Mouse (Mus musculus): ENCODE data around the gene Lrrc19. TPM values are rescaled to one million over a fixed set of nuclear protein-coding genes. Genes with fewer than 3 reads are reported as not detected.
A peak's percentile ranks its signal among the peaks of the same experiment; 100 is the strongest.

Lrrc19 gene
- polyA plus RNA-seq, 1 experiment, result not detected

DNA sequence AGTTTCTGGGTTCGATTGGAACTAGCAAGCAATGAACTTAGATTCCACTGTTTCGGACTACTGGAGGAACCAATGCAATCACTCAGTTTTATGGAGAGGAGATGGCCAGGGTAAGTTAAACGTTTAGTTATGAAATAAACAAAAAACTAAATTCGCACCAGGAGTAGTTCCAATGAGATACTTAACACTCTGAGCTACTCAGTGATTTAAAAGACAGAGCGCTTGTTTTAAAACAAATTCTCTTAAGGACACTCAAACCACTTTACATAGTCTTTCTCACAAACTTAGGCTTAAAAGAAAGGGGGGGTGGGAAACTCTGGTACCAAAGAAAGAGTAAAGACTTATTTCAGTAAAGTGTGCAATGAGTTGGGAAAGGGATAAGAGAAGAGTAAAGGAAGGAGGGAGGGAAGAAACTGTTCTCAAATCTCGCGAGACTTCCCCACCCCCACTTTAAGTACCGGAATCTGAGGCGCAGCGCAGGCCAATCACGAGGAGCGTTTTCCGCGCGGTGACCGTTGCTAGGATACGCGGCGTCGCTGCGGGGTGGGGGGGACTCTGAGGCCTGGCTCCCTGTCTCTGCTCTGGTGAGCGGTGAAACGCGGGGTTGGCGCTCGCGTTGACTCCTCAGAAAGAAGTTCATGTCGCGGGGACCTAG is 35.8 kb downstream of the Lrrc19 start, which contains the start of gene Ift74:
Gene Ift74, plus strand, starts transcription at position 520 of the 655 bp plus-strand sequence.
- peak; percentile 87 to 89 for DNase-seq (ENCODE audit: low read depth in 1 of 2, low spot score in 2 of 2)
- no peaks in the 10 kb centered on the region for H3K4me1 ChIP-seq (ENCODE audit: control insufficient read depth, insufficient read depth, insufficient read length)
- no peaks in the 10 kb centered on the region for H3K36me3 ChIP-seq (ENCODE audit: control insufficient read depth, insufficient read depth, low read length)
- no peak for TF ChIP-seq CTCF (IDR thresholded peaks at IDR 0.05; ENCODE audit: extremely low read depth, insufficient read depth, insufficient read length, insufficient replicate concordance)
- no peak for TF ChIP-seq POLR2A (IDR thresholded peaks at IDR 0.05; ENCODE audit: low read depth, low read length)
- H3K27ac ChIP-seq (ENCODE audit: insufficient read depth, low read length), result no peak within 1 kb of the TSS
- peak within 1 kb of the TSS; percentile 58 for H3K4me3 ChIP-seq (ENCODE audit: extremely low read depth, insufficient read depth, insufficient read length)
- WGBS, result 3% methylated on average over 29 of the region's 29 CpGs
- no peaks in the 10 kb centered on the region for H3K27me3 ChIP-seq (ENCODE audit: control insufficient read depth, insufficient read depth, low read length)

DNA sequence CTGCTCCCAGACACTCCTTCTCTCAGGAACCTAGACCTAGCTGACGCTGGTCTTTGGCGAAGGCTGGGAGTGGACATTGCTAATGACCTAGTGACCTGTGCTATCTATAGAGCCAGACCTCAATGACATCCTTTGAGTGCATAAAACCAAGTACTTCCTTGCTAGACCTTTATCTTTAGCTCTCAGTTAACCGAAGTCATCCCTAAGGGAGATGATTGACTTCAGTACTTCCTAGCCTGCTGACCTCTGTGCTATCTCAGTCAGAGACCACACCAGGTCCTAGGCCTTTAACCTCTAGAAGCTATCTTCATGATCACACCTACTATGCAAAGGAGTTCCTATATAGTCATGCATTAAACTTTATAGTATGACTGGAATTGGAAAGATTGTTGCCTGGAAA is 39.6 kb downstream of the Lrrc19 start:
- DNase-seq (ENCODE audit: low read depth in 1 of 2, low spot score in 2 of 2), result no peak
- TF ChIP-seq CTCF (IDR thresholded peaks at IDR 0.05; ENCODE audit: extremely low read depth, insufficient read depth, insufficient read length, insufficient replicate concordance) (no peak), POLR2A (IDR thresholded peaks at IDR 0.05; ENCODE audit: low read depth, low read length) (no peak)
- Histone ChIP-seq H3K27ac (ENCODE audit: insufficient read depth, low read length) (no peak overlapping the region), H3K4me3 (ENCODE audit: extremely low read depth, insufficient read depth, insufficient read length) (no peak overlapping the region), H3K27me3 (ENCODE audit: control insufficient read depth, insufficient read depth, low read length) (no peaks in the 10 kb centered on the region), H3K36me3 (ENCODE audit: control insufficient read depth, insufficient read depth, low read length) (no peaks in the 10 kb centered on the region), H3K4me1 (ENCODE audit: control insufficient read depth, insufficient read depth, insufficient read length) (no peaks in the 10 kb centered on the region)
- WGBS, result 72% methylated on average over 3 of the region's 3 CpGs

GRCm38 (mm10) chr4:94605591-94605990 is 44.4 kb downstream of the Lrrc19 start:
- no peak for TF ChIP-seq CTCF (IDR thresholded peaks at IDR 0.05; ENCODE audit: extremely low read depth, insufficient read depth, insufficient read length, insufficient replicate concordance)
- no peak for DNase-seq (ENCODE audit: low read depth in 1 of 2, low spot score in 2 of 2)
- H3K36me3 ChIP-seq (ENCODE audit: control insufficient read depth, insufficient read depth, low read length), result no peaks in the 10 kb centered on the region
- 87% methylated on average over 2 of the region's 2 CpGs for WGBS
- H3K4me1 ChIP-seq (ENCODE audit: control insufficient read depth, insufficient read depth, insufficient read length), result peaks cover 2% of the 10 kb centered on the region; the same call in 1 of the 2 replicates
- H3K27me3 ChIP-seq (ENCODE audit: control insufficient read depth, insufficient read depth, low read length), result no peaks in the 10 kb centered on the region
- no peak overlapping the region for H3K27ac ChIP-seq (ENCODE audit: insufficient read depth, low read length)
- no peak overlapping the region for H3K4me3 ChIP-seq (ENCODE audit: extremely low read depth, insufficient read depth, insufficient read length)

GRCm38 (mm10) chr4:94604452-94605019 is 45.4 kb downstream of the Lrrc19 start:
- peaks cover 2% of the 10 kb centered on the region; the same call in 1 of the 2 replicates for H3K4me1 ChIP-seq (ENCODE audit: control insufficient read depth, insufficient read depth, insufficient read length)
- no peak overlapping the region for H3K4me3 ChIP-seq (ENCODE audit: extremely low read depth, insufficient read depth, insufficient read length)
- TF ChIP-seq CTCF (IDR thresholded peaks at IDR 0.05; ENCODE audit: extremely low read depth, insufficient read depth, insufficient read length, insufficient replicate concordance) (no peak), POLR2A (IDR thresholded peaks at IDR 0.05; ENCODE audit: low read depth, low read length) (no peak)
- no peak overlapping the region for H3K27ac ChIP-seq (ENCODE audit: insufficient read depth, low read length)
- no peaks in the 10 kb centered on the region for H3K27me3 ChIP-seq (ENCODE audit: control insufficient read depth, insufficient read depth, low read length)
- DNase-seq (ENCODE audit: low read depth in 1 of 2, low spot score in 2 of 2), result no peak
- H3K36me3 ChIP-seq (ENCODE audit: control insufficient read depth, insufficient read depth, low read length), result no peaks in the 10 kb centered on the region
- WGBS, result 92% methylated on average over 2 of the region's 2 CpGs

DNA sequence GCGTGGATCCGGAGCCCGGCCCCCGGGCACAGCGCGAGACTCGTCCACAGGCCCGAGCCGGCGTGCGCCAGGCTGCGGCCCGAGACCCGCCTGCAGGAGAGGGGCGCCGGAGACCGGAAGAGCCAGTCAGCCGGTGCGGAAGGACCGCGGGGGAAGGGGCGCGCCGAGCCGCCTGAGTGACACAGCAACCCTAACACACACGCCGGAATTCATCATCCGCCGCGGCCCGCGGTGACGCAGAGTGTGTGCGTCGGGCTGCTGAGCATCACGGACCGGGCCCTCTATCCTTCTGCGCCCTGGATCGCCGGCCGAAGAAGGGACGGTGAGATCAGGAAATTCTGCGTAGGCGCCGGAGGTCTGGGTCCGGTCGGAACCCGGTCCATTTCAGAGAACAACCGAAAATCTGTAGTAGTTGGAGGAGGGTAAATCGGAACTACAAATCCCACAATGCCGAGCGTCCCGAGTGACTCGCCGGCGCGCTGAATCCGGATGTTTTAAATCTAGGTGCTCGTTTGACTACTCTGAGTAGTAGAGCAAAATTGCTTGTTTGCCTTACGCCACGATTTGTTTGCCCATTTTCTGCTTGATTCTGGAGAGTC is 46.8 kb downstream of the Lrrc19 start, which contains the start of gene Plaa:
Gene Plaa, minus strand, starts transcription at position 214 of the 599 bp plus-strand sequence.
- TF ChIP-seq CTCF (IDR thresholded peaks at IDR 0.05; ENCODE audit: extremely low read depth, insufficient read depth, insufficient read length, insufficient replicate concordance) (no peak), POLR2A (IDR thresholded peaks at IDR 0.05; ENCODE audit: low read depth, low read length) (no peak; the same call in 1 of the 2 replicates)
- under 1% methylated on average over 61 of the region's 61 CpGs for WGBS
- DNase-seq (ENCODE audit: low read depth in 1 of 2, low spot score in 2 of 2), result peak; percentile 76 to 85
- Histone ChIP-seq H3K27ac (ENCODE audit: insufficient read depth, low read length) (peak within 1 kb of the TSS; percentile 85), H3K36me3 (ENCODE audit: control insufficient read depth, insufficient read depth, low read length) (no peaks in the 10 kb centered on the region), H3K4me1 (ENCODE audit: control insufficient read depth, insufficient read depth, insufficient read length) (peaks cover 2% of the 10 kb centered on the region; the same call in 1 of the 2 replicates), H3K4me3 (ENCODE audit: extremely low read depth, insufficient read depth, insufficient read length) (peak within 1 kb of the TSS; percentile 95), H3K27me3 (ENCODE audit: control insufficient read depth, insufficient read depth, low read length) (no peaks in the 10 kb centered on the region)

DNA sequence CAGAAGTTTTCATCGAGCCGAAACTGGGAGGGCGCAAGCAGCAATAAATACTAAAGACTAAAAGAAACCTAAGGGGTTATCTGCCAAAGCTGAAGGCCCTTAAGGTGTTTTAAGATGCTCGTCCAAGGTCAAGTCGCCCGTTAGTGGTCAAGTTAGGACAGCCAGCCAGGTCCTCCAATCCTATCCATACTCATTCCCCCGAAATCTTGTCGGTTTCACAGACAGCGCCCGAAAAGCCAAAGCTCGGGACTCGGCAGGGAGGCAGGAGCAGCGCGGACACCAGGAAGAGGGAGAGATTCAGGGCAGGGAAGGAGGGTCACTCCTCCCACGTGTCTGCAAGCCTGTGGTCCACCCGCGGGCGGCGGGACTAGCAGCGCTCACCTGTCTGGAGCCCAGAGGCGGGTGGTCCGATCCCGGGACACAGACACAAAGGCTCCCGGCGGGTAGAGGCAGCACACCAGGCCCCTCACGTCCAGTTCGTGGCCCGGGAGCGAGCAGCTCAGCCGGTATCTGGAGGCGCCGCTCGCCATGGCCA is 47.4 kb downstream of the Lrrc19 start:
- Histone ChIP-seq H3K27me3 (ENCODE audit: control insufficient read depth, insufficient read depth, low read length) (no peaks in the 10 kb centered on the region), H3K27ac (ENCODE audit: insufficient read depth, low read length) (peak overlapping the region; percentile 85), H3K4me1 (ENCODE audit: control insufficient read depth, insufficient read depth, insufficient read length) (peaks cover 2% of the 10 kb centered on the region; the same call in 1 of the 2 replicates), H3K4me3 (ENCODE audit: extremely low read depth, insufficient read depth, insufficient read length) (peak overlapping the region; percentile 95), H3K36me3 (ENCODE audit: control insufficient read depth, insufficient read depth, low read length) (no peaks in the 10 kb centered on the region)
- TF ChIP-seq POLR2A (IDR thresholded peaks at IDR 0.05; ENCODE audit: low read depth, low read length), result no peak
- TF ChIP-seq CTCF (IDR thresholded peaks at IDR 0.05; ENCODE audit: extremely low read depth, insufficient read depth, insufficient read length, insufficient replicate concordance), result no peak
- DNase-seq (ENCODE audit: low read depth in 1 of 2, low spot score in 2 of 2), result no peak
- WGBS, result under 1% methylated on average over 33 of the region's 33 CpGs

Data from spleen, adult 2 months (tissue).